Mouse (Mus musculus) kidney, embryonic 15.5 days (tissue): ENCODE data around the gene Exoc6b. TPM values are rescaled to one million over a fixed set of nuclear protein-coding genes. Genes with fewer than 3 reads are reported as not detected.

Experiments used
- ATAC-seq: fragments of 200-750 bp; cut with Nextera tagmentation; replicated peaks from 2 replicates; pipeline ENCODE4 v1.8.0; 2017; ENCODE audit warnings: moderate TSS enrichment; ENCODE audit not compliant: low FRiP score
- H3K27ac ChIP-seq: fragments of 300-500 bp; sonication (generic); 2 replicates; pipeline ENCODE4 v1.5.1; 2015; ENCODE audit warnings: mild to moderate bottlenecking, inconsistent platforms
- H3K27me3 ChIP-seq: fragments of 300-500 bp; sonication (generic); 2 replicates; pipeline ENCODE4 v1.6.1; 2015; ENCODE audit warnings: inconsistent platforms
- H3K36me3 ChIP-seq: fragments of 300-500 bp; sonication (generic); 2 replicates; pipeline ENCODE4 v1.6.1; 2015; ENCODE audit warnings: inconsistent platforms
- H3K4me1 ChIP-seq: fragments of 300-500 bp; sonication (generic); 2 replicates; pipeline ENCODE4 v1.6.1; 2015; ENCODE audit warnings: inconsistent platforms
- H3K4me2 ChIP-seq: fragments of 300-500 bp; sonication (generic); 2 replicates; pipeline ENCODE4 v1.6.1; 2015; ENCODE audit warnings: moderate library complexity, mild to moderate bottlenecking, inconsistent platforms
- H3K4me3 ChIP-seq: fragments of 300-500 bp; sonication (generic); replicated peaks from 2 replicates; pipeline ENCODE4 v1.5.1; 2015; ENCODE audit warnings: mild to moderate bottlenecking, inconsistent platforms
- H3K9ac ChIP-seq: fragments of 300-500 bp; sonication (generic); 2 replicates; pipeline ENCODE4 v1.6.1; 2015; ENCODE audit warnings: mild to moderate bottlenecking, inconsistent platforms
- H3K9me3 ChIP-seq: fragments of 300-500 bp; sonication (generic); replicated peaks from 2 replicates; pipeline ENCODE4 v1.6.1; 2016; ENCODE audit warnings: inconsistent platforms
- WGBS: fragments of 180-500 bp; shearing (Covaris S2); methylation state at CpG from one replicate; pipeline ENCODE4 v1.1.7; 2015; ENCODE audit warnings: mixed read lengths; 5-methylcytosine and 5-hydroxymethylcytosine counted together
- polyA plus RNA-seq: library from polyadenylated mRNA; unstranded; fragments of >200 nt; fragmentation: Nextera tagmentation; extraction: Ambion mirVana; gene quantifications from 2 replicates; pipeline ENCODE4 v1.2.1, GENCODE M21; 2015

Gene Exoc6b
- polyA plus RNA-seq, 1 experiment from 2014 or later = 27.7 TPM

DNA sequence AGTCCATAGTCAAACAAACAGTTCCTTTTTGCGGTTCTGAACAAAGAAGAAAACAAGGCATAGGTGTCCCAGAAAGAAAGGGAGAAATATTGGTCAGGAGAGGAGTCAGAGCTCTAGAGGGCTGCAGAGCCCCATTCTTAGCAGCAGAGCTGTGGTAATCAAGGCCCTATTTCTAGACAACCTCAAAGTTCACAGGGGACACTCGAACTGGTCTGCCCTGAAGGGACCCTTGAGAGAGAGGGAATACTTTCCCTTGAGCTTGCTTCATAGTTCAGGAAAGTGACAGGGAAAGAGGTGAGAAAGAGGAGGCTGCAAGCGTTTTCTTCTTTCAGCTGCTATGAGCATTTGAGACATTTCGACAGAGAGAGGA lies 428.3 kb downstream of the Exoc6b start:
- Histone ChIP-seq H3K27me3 (no peaks in the 10 kb centered on the region), H3K9ac (no peak overlapping the region), H3K4me3 (no peak overlapping the region), H3K9me3 (no peaks in the 10 kb centered on the region), H3K4me2 (no peak overlapping the region), H3K4me1 (peaks cover 26% of the 10 kb centered on the region), H3K27ac (peak overlapping the region; percentile 86), H3K36me3 (no peaks in the 10 kb centered on the region)
- WGBS = 23% methylated on average over 4 of the region's 4 CpGs
- peak; percentile 63; the same call in 1 of the 2 replicates for ATAC-seq

DNA sequence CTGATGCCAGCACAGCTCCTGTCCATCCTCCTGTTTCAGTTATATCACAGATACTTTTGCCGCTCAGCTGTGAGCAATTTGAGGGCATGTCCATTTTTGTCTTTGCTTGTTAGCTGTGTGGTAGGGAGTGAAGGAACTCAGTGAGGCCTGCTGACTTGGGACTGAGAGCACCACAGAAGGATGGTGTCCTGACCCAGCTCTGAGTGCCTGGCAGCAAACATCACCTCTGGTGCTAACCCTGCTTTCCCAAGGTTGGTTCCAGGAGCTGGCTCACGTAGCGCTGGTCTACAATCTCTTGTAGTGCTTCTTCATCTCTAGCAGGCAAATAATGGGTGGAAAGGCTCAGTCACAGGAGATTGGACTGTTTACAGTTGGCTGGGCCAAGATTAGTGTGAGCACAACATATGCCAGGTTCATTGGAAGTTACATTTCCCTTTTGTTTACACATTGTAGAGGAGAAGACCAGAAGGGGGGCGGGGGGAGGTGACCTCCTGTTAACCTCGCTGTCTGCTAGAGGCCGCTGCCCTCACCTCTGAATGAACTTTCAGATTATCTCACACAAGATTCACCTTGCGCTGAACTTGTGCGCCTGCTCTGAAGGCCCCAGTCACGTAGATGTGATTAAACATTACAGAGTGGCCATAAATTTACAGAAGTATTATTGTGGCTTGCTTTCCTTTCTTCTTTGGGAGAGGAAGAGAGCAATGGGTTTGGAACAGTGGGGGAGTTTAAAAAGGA lies 428.8 kb downstream of the Exoc6b start:
- Histone ChIP-seq H3K36me3 (no peaks in the 10 kb centered on the region), H3K9ac (no peak overlapping the region), H3K27me3 (no peaks in the 10 kb centered on the region), H3K9me3 (no peaks in the 10 kb centered on the region), H3K4me3 (no peak overlapping the region), H3K4me1 (peaks cover 26% of the 10 kb centered on the region), H3K27ac (peak overlapping the region; percentile 86), H3K4me2 (no peak overlapping the region)
- WGBS = 16% methylated on average over 9 of the region's 9 CpGs
- peak; percentile 93 for ATAC-seq

DNA sequence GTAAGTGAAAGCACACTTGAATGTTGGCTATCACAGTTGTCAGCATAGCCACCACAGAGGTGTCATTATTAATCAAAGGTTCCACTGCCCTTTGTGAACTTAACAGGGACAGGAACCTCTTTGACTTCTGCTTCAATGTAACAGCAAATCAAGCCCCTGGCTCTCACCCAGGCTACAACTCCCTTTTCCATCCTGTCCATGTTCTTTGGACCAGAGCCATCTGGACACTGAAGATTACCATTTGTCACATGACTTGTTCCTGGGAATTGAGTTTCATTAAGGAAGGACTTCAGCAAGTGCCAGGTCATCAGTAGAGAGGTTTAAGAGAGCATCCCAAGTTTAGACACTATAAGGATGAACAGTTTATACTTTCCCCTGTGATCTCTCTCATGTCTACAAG lies 431.1 kb downstream of the Exoc6b start:
- ATAC-seq = no peak
- H3K27me3 ChIP-seq = no peaks in the 10 kb centered on the region
- peaks cover 26% of the 10 kb centered on the region for H3K4me1 ChIP-seq
- no peak overlapping the region for H3K9ac ChIP-seq
- no peaks in the 10 kb centered on the region for H3K9me3 ChIP-seq
- no peaks in the 10 kb centered on the region for H3K36me3 ChIP-seq
- no peak overlapping the region for H3K4me2 ChIP-seq
- H3K27ac ChIP-seq = no peak overlapping the region
- H3K4me3 ChIP-seq = no peak overlapping the region

DNA sequence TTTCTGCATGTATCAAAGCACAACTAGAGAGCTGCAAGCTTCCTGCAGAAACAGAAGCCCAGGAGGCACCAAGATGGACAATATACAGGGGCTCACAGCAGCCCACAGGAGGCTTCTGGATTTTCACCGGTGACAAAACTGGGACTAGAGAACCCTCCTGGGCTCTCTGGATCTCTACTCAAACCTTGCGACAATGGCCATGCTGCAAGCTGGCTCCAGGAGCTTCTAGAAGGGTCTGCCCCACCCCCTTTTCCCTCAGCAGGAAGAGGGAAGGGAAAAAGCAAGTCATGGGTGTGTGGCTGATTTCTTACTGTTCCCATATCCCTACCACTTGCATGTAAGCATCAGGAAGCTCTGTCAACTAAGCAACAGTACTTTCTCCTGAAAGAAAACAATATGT lies 437.7 kb downstream of the Exoc6b start:
- Histone ChIP-seq H3K9ac (no peak overlapping the region), H3K27ac (no peak overlapping the region), H3K4me3 (no peak overlapping the region), H3K36me3 (no peaks in the 10 kb centered on the region), H3K4me2 (no peak overlapping the region), H3K27me3 (no peaks in the 10 kb centered on the region), H3K9me3 (no peaks in the 10 kb centered on the region), H3K4me1 (no peaks in the 10 kb centered on the region)
- ATAC-seq = no peak
- WGBS = 73% methylated on average over 2 of the region's 2 CpGs

DNA sequence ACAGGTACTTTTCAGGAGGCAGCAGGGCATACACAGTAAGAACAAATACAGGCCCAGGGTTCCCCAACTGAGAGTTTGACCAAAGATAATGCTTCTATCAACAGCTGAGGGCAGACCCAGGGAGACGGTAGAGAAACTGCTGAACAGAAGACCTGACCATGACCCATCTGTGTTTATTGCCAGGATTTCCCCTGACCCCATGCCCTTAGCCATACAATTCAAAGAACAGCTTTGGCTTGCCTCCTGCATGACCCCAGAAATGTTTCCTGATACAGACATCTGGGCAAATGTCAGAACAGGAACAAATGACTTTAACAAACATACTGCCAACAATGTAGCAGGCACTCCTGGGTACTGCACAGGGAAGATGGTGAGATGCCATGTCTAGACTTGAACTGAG lies 439.0 kb downstream of the Exoc6b start:
- Histone ChIP-seq H3K36me3 (no peaks in the 10 kb centered on the region), H3K9ac (no peak overlapping the region), H3K4me3 (no peak overlapping the region), H3K4me2 (no peak overlapping the region), H3K27me3 (no peaks in the 10 kb centered on the region), H3K9me3 (no peaks in the 10 kb centered on the region), H3K4me1 (no peaks in the 10 kb centered on the region), H3K27ac (no peak overlapping the region)
- no peak for ATAC-seq
- 7% methylated on average over 1 of the region's 1 CpGs for WGBS

DNA sequence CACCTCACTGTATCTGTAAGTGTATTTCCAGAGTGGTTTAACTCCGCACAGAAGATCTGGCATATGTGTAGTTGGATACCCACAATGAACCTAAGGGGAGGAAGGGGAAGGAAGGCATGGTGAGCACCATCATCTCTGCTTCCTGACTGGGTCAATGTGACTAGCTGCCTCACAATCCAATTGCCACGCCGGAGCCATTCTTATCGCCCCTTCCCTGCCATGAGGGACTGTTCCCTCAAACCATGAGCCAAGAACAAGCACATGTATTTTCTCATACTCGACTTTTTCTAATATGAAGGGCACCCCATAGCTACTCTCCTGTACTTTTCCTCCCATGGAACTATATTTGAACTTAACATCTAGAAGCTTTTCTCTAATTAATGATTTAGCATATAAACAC lies 440.5 kb downstream of the Exoc6b start:
- H3K4me1 ChIP-seq = no peaks in the 10 kb centered on the region
- H3K27ac ChIP-seq = no peak overlapping the region
- no peak for ATAC-seq
- H3K9me3 ChIP-seq = no peaks in the 10 kb centered on the region
- no peaks in the 10 kb centered on the region for H3K36me3 ChIP-seq
- H3K4me2 ChIP-seq = no peak overlapping the region
- H3K9ac ChIP-seq = no peak overlapping the region
- no peak overlapping the region for H3K4me3 ChIP-seq
- H3K27me3 ChIP-seq = no peaks in the 10 kb centered on the region
- 90% methylated on average over 5 of the region's 5 CpGs for WGBS

DNA sequence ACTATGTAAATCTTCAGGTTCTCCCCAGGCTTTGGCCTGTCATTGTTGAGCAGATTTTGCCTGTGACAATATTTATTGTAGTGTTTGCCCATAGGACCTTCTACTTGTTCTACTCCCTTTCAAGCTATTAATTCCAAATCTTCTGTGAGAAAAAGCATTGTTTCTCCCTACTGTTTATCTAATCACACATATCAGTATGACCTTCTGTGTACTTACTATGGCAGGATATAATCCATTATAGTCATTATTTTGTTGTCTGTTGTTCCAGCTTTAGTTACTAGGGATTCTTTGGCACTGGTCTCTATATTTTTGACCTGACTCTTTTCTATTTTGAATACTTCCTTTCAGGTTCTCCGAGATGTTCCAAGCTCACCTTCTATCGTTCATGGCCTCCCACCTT lies 442.9 kb downstream of the Exoc6b start:
- 75% methylated on average over 2 of the region's 2 CpGs for WGBS
- no peak overlapping the region for H3K4me3 ChIP-seq
- H3K9me3 ChIP-seq = no peaks in the 10 kb centered on the region
- 0 out of 2 replicates have a peak, but pooled peaks cover 4% of the 10 kb centered on the region for H3K4me1 ChIP-seq
- H3K27ac ChIP-seq = no peak overlapping the region
- ATAC-seq = no peak
- H3K4me2 ChIP-seq = no peak overlapping the region
- no peak overlapping the region for H3K9ac ChIP-seq
- H3K36me3 ChIP-seq = no peaks in the 10 kb centered on the region
- no peaks in the 10 kb centered on the region for H3K27me3 ChIP-seq

DNA sequence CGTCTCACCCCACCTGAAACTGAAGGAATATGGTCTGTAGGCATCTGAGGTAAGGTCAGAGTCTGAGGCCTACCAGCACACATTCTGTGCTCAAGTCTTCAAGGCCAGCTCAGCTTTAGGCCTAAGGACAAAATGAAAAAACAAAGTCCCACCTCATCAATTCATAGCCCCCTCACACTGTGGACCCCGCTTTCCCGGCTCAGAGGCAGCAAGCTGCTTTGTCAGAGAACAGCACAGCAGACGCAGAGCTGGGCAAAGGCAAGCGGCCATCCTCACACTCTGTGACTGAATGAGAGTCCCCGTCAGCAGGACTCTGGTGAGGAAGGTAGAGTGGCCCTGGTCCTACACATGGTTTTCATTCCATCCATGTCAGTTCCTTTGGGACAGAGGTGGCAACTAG lies 450.1 kb downstream of the Exoc6b start:
- no peak overlapping the region for H3K4me3 ChIP-seq
- no peaks in the 10 kb centered on the region for H3K27me3 ChIP-seq
- no peak for ATAC-seq
- no peak overlapping the region for H3K27ac ChIP-seq
- no peaks in the 10 kb centered on the region for H3K9me3 ChIP-seq
- H3K9ac ChIP-seq = no peak overlapping the region
- WGBS = 91% methylated on average over 6 of the region's 6 CpGs
- 0 out of 2 replicates have a peak, but pooled peaks cover 4% of the 10 kb centered on the region for H3K4me1 ChIP-seq
- peaks cover 23% of the 10 kb centered on the region for H3K36me3 ChIP-seq
- no peak overlapping the region for H3K4me2 ChIP-seq

DNA sequence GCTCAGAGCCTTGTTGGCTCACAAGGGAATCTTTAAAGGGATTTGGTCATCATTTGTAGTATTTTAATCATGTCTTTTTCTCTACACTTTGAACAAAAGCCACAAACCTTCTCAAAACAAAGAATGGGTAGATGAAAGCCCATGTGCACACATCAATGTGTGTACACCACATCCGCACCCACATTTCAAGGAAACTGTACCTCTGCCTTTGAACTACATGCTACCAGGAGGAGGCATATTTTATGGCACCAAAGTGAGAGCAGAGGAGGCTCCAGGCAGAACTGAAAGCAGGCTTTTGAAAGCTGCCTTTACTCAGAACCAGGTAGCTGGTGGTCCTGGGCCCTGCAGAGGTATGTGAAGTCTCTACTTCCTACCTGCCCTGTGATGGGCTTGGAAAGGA lies 452.3 kb downstream of the Exoc6b start:
- WGBS = 93% methylated on average over 1 of the region's 1 CpGs

DNA sequence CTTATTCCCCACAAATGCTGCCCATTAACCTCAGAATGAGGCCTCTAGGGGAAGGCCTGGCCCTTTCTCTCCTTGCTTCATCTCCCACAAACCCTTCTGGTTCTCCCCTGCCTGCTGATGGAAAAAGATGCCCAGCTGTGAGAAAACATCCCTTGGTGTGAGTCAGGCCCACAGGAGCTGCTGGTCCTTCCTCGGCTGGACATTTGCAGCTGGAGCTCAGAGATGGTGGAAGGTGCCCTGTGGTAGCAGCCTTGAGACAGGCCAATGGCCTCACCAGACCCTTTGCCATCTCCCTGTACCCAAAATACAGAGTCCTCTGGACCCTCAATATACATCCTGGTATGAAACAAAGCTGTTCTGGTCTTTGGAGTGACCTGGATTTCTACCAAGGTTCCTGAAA lies 452.7 kb downstream of the Exoc6b start:
- ATAC-seq = no peak
- Histone ChIP-seq H3K4me1 (no peaks in the 10 kb centered on the region), H3K4me2 (no peak overlapping the region), H3K9ac (no peak overlapping the region), H3K4me3 (no peak overlapping the region), H3K27ac (no peak overlapping the region), H3K27me3 (no peaks in the 10 kb centered on the region), H3K9me3 (no peaks in the 10 kb centered on the region), H3K36me3 (peaks cover 23% of the 10 kb centered on the region)
- WGBS = 88% methylated on average over 1 of the region's 1 CpGs

More for the DNA sequence above, 452.3 kb downstream of the Exoc6b start:
- Histone ChIP-seq H3K27me3 (no peaks in the 10 kb centered on the region), H3K9me3 (no peaks in the 10 kb centered on the region), H3K4me2 (no peak overlapping the region), H3K4me3 (no peak overlapping the region), H3K36me3 (peaks cover 23% of the 10 kb centered on the region), H3K9ac (no peak overlapping the region), H3K4me1 (no peaks in the 10 kb centered on the region), H3K27ac (no peak overlapping the region)
- ATAC-seq = no peak

DNA sequence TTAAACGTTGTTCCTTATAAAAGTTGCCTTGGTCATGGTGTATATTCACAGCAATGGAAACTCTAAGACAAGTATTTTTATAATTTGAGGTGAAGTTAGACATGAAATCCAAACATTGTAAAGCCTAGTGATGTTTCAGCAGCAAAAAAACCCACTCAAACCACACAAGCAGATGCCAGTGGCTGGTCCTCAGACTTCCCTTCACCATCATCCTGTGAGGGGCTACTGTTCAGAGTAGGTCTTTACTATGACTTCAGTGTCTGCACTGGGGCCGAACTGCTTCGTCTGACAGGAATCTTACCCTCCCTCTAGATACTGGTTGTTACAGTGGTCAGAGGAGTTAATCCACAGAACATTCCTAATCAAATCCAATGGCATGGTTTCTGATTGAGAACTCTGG lies 455.8 kb downstream of the Exoc6b start:
- Histone ChIP-seq H3K4me1 (no peaks in the 10 kb centered on the region), H3K36me3 (0 out of 2 replicates have a peak, but pooled peaks cover 5% of the 10 kb centered on the region), H3K27me3 (no peaks in the 10 kb centered on the region), H3K27ac (no peak overlapping the region), H3K4me2 (no peak overlapping the region), H3K9me3 (no peaks in the 10 kb centered on the region), H3K9ac (no peak overlapping the region), H3K4me3 (no peak overlapping the region)
- no peak for ATAC-seq
- WGBS = 87% methylated on average over 3 of the region's 3 CpGs

DNA sequence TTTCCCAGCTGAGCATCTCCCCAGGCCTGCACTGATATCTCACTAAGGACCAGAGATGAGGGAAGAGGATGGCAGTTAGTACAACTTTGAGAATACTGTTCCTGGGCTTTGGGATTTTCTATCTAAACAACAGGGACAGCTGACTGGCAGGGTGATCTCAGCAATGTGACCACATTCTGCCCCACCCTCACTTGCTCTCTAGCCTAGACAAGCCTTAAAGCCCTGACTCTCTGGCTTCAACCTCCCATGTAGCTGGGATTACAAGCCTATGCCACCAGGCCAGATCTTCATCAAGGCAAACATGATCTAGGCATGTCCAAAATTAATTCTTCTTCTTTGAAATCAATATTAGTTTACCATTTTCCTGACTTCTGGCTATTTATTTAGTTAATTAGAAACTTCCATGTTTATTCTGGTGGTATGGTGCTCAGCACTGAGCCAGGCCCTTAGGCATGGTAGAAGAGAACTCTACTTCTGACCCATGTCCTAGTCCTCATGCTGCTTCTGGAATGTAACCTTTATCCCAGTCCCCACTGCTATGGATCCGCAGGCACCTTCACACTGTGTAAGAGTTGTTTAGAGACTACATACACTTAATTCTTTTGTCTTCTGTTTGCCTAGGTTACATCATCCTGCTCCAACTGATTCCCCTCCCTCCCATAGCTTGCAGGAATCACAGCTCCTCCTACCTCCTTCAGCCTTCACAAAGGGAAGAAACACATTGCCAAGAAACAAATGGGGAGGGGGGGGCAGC lies 468.0 kb downstream of the Exoc6b start:
- Histone ChIP-seq H3K9ac (no peak overlapping the region), H3K27ac (no peak overlapping the region), H3K36me3 (no peaks in the 10 kb centered on the region), H3K4me3 (no peak overlapping the region), H3K27me3 (peaks cover under 1% of the 10 kb centered on the region; the same call in 1 of the 2 replicates), H3K9me3 (no peaks in the 10 kb centered on the region), H3K4me2 (no peak overlapping the region), H3K4me1 (no peaks in the 10 kb centered on the region)
- 57% methylated on average over 1 of the region's 1 CpGs for WGBS
- no peak for ATAC-seq
